Mouse (Mus musculus): Measurements from ENCODE around the gene Amz2.

- TF ChIP-seq CTCF (IDR thresholded peaks at IDR 0.05): no peak
- no peak for TF ChIP-seq EP300 (IDR thresholded peaks at IDR 0.05)
Measured at GRCm38 (mm10) chr11:109389046-109389445, 36.7 kb upstream of the Amz2 start.
